Mouse (Mus musculus): ENCODE results near the gene Utp11. TPM values are rescaled to one million over a fixed set of nuclear protein-coding genes. Genes with fewer than 3 reads are reported as not detected.

Utp11 gene
- total RNA-seq, 1 experiment from 2014 or later, result 46.1 TPM

DNA sequence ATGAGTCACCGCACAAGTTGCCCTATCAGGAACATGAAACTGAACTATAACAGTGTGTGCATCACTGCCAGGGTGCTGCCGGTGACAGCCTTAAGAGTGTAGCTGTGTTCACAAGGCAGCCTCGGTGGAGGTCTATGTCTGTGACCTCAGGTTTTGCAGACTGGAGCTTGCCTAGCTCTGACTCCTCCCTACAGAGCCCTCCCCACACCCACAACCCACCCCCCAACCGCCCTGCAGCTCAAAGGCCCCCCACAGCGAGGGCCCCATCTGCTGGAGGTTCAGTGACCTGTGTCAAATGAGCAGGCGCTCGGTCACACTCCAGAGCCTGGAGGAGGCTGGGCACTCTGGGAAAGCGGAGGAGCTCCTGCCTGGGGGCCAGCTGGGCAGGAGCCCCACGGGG is 40.5 kb downstream of the Utp11 start:
- no peak for ATAC-seq (ENCODE audit: extremely low read depth, insufficient number of reproducible peaks, low FRiP score, poor library complexity, severe bottlenecking)

DNA sequence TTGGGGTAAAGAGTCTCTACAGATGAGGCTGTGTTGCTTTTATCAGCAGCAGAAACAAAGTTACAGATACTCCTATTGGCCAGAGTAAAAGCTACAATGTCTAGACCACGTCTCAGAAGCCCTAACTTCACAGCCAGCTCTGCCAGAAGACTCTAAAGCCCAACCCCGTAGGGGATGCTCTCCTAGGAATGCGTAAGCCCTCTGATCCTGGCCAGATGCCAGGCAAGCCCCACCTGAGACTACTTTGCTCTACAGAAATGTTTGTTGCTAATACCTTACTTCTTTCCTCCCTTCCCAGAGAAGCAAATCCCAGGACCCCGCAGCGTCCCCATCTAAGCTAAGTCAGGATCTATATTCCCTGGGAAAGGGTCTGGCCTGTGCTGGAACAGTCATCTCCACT is 45.5 kb downstream of the Utp11 start:
- no peak for ATAC-seq (ENCODE audit: extremely low read depth, insufficient number of reproducible peaks, low FRiP score, poor library complexity, severe bottlenecking)

DNA sequence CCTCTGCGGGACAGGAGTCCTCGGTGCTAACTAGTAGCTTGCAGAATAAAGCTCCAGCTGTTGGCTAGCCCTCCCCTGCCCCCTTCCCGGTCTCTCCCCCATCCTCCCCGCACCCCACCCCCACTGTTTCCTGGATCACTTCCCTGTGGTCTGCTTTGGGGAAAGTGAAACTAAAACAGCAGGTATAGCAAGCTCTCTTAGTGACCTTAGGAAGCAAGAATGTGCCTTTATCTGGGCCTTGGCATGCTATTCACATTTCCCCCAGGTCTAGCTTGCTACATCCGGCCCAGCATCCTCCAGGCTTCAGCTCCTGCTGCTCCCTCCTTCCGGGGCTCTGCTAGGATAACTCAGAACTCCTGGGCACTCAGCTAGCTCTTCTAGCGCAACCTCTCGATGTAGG is 46.8 kb downstream of the Utp11 start:
- ATAC-seq (ENCODE audit: extremely low read depth, insufficient number of reproducible peaks, low FRiP score, poor library complexity, severe bottlenecking), result no peak

DNA sequence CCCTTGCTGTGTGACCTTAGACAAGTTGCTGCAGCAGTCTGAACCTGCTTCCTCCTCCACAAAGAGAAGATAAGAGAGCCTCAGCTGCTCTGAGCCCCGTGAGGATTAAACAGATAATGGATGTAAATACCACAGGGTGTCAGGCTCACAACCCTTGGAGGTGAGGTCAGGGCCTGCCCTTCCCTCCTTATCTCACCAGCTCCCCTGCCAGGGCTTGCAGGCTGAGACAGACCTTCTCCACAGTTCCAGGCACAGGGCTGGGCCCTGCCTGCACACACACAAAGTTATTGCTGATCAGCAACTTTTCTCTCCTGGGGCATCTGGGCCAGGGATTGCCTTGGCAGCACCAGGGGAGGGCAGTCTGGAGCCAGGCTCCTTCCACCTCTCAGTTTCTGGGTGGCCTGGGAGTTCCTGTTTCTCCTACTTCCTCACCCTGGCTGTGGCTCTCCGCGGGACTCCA is 48.4 kb downstream of the Utp11 start:
- no peak for ATAC-seq (ENCODE audit: extremely low read depth, insufficient number of reproducible peaks, low FRiP score, poor library complexity, severe bottlenecking)

- no peak for ATAC-seq (ENCODE audit: extremely low read depth, insufficient number of reproducible peaks, low FRiP score, poor library complexity, severe bottlenecking)
Measured at GRCm38 (mm10) chr4:124643859-124644258, 49.5 kb downstream of the Utp11 start.

DNA sequence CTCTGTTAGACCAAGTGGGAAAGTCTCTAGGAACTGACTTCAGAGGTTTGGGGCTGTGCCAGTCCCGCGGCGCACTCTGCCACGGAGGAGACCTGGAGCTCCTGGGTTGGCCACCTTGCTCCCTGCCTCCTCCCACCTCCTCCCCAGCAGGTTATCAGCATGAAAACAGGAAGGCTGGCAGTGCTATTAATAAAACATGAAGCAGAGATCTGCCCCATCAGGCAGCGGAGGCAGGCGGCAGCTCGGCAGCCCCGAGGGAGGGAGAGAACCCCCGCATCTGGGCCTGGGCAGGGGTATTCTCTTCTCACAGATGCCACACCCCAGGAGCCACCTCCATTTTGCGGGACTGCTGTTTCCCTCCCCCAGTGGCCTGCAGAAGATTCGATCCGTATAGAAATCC is 53.7 kb downstream of the Utp11 start:
- no peak for ATAC-seq (ENCODE audit: extremely low read depth, insufficient number of reproducible peaks, low FRiP score, poor library complexity, severe bottlenecking)

- no peak for ATAC-seq (ENCODE audit: extremely low read depth, insufficient number of reproducible peaks, low FRiP score, poor library complexity, severe bottlenecking)
Measured at GRCm38 (mm10) chr4:124633281-124633680, 60.1 kb downstream of the Utp11 start.

DNA sequence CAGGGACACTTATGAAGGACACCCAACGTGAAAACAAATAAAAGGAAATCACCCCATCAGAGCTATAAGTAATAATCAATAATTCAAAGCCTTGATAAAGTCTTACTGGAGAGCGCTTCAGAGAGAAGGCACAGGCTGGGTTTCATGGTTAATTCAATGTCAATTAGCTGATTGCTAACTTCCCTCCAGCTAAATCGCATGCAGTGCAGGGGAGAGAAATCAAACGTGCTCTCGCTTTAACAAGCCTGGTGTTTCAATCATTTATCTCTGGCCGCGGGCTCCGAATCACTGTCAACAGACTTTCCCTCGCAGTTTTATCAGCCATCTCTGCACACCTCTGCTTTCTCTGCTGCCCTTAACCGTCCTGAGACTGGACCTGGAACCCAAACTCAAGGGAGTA is 60.5 kb downstream of the Utp11 start:
- ATAC-seq (ENCODE audit: extremely low read depth, insufficient number of reproducible peaks, low FRiP score, poor library complexity, severe bottlenecking), result no peak

DNA sequence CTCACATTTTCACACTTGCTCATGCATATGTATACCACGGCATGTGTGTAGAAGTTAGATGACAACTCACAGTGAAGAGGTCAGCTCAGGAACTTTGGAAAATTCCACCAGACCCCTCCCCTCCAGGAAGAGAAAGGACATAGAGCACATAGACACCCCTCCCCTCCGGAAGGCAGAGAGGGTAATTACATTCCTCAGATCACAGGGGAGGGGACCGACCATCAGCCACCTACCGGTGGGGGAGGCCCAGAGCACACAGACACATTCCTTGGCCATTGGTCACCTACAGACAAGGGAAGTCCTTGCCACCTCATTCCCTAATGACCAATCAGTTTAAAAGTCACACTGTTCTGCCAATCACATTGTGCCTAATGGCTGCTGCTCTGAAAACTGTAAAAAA is 61.9 kb downstream of the Utp11 start:
- ATAC-seq (ENCODE audit: extremely low read depth, insufficient number of reproducible peaks, low FRiP score, poor library complexity, severe bottlenecking), result no peak

Other genes starting within 250 kb of the Utp11 start
- not detected in 2 replicates for gene 3100002H09Rik, start 82.8 kb downstream of the Utp11 start, total RNA-seq (2017)
- not detected in 2 replicates for gene Pou3f1, start 36.8 kb downstream of the Utp11 start, total RNA-seq (2017)
- gene Fhl3, start 7.1 kb upstream of the Utp11 start, total RNA-seq (2017), result 9.7 and 12.0 TPM in 2 replicates
- 66.7 and 71.5 TPM in 2 replicates for gene Sf3a3, start 21.2 kb upstream of the Utp11 start, total RNA-seq (2017)
- 26.2 and 27.1 TPM in 2 replicates for gene Inpp5b, start 48.2 kb upstream of the Utp11 start, total RNA-seq (2017)
- gene Mtf1, start 108.5 kb upstream of the Utp11 start, total RNA-seq (2017), result 20.4 and 22.7 TPM in 2 replicates
- 22.5 and 30.2 TPM in 2 replicates for gene Yrdc, start 157.1 kb upstream of the Utp11 start, total RNA-seq (2017)
- 4.7 and 7.2 TPM in 2 replicates for gene 1110065P20Rik, start 157.6 kb upstream of the Utp11 start, total RNA-seq (2017)
- gene Maneal, start 168.6 kb upstream of the Utp11 start, total RNA-seq (2017), result 0.49 TPM in 1 of 2 replicates, not detected in the other
- not detected in 2 replicates for gene Epha10, start 187.3 kb upstream of the Utp11 start, total RNA-seq (2017)
- gene 9930104L06Rik, start 243.4 kb upstream of the Utp11 start, total RNA-seq (2017), result 22.2 and 25.4 TPM in 2 replicates
- 0.93 and 2.1 TPM in 2 replicates for gene Cdca8, start 245.7 kb upstream of the Utp11 start, total RNA-seq (2017)